Mouse (Mus musculus): ENCODE results near the gene Pfkm.

Gene Pfkm

GRCm38 (mm10) chr15:98172113-98172512 is 79.7 kb downstream of the Pfkm start:
- no peak for DNase-seq (ENCODE audit: low spot score)

- peak; percentile 81 for DNase-seq (ENCODE audit: low spot score)
These were observed 81.4 kb downstream of the Pfkm start for GRCm38 (mm10) chr15:98173821-98174220.

DNA sequence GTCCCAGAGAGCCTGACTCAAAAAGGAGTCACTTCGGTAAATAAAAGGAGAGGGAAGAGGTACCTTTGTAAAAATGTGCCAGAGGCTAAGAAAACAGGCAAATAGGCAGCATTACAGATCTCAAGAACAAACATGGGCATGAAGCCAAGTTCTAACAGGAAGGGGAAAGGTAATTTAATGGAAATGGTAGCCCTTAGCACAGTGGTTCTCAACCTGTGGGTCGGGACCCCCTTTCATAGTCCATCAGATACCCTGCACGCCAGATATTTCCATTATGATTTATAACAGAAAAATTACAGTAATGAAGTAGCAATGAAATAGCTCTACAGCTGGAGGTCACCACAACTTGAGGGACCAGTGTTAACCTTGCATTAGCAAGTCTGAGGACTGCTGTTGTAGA is 84.9 kb downstream of the Pfkm start:
- DNase-seq (ENCODE audit: low spot score), result no peak

- no peak for DNase-seq (ENCODE audit: low spot score)
These were observed 88.3 kb downstream of the Pfkm start for GRCm38 (mm10) chr15:98180567-98181131.

- peak; percentile 88 for DNase-seq (ENCODE audit: low spot score)
These were observed 88.8 kb downstream of the Pfkm start for GRCm38 (mm10) chr15:98181132-98181711.

Measured in layer of hippocampus, adult 9-10 months (tissue).